Mouse (Mus musculus): ENCODE measurements at regions not wholly inside any gene's neighbourhood (a gene's known extent, or its start where the extent isn't known, plus 50 kb on each side); places are given as distances from the start of the nearest gene placed in this dataset.
A peak's percentile ranks its signal among the peaks of the same experiment; 100 is the strongest.

DNA sequence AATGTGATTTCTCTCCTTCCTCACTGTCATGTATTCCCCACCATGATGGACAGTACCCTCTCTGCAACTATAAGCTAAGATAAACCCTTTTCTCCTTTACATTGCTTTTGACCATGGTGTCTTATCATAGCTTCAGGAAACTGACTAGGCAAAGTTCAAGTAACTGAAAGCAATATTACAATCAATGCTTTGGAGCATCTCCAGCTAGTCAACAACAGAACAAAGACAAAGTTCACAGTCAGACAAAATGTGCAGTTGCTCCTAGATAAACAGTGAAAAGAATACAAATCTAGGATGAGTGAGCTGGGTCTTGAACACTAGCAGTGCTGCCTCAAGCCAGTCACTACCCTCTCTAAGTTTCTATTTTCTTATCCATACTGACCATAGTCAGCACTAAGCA, 100.2 kb upstream of the Dynlrb2 start:
- no peak for TF ChIP-seq CTCF (IDR thresholded peaks at IDR 0.05; ENCODE audit: low read depth, low read length)
- TF ChIP-seq POLR2A (IDR thresholded peaks at IDR 0.05; ENCODE audit: extremely low read depth, insufficient read depth, low read length) = no peak
- peak; percentile 92 for DNase-seq (ENCODE audit: extremely low read depth, low read depth, low spot score)
- peak overlapping the region; percentile 66 for H3K27ac ChIP-seq (replicated peaks; ENCODE audit: insufficient read depth, low read depth, low read length)
- no peaks in the 10 kb centered on the region for H3K36me3 ChIP-seq (ENCODE audit: control insufficient read depth, insufficient read depth, low read length)
- no peaks in the 10 kb centered on the region for H3K27me3 ChIP-seq (ENCODE audit: control insufficient read depth, insufficient read depth, low read length)
- H3K79me2 ChIP-seq (ENCODE audit: control insufficient read depth, insufficient read depth, low read length) = no peaks in the 10 kb centered on the region
- no peak overlapping the region for H3K9ac ChIP-seq (ENCODE audit: low read depth, low read length)
- peaks cover 15% of the 10 kb centered on the region for H3K4me1 ChIP-seq (ENCODE audit: control insufficient read depth, insufficient read depth, low read length)
- H3K4me3 ChIP-seq (ENCODE audit: insufficient read depth, low read depth, low read length) = no peak overlapping the region

- Histone ChIP-seq H3K4me3 (ENCODE audit: insufficient read depth, low read depth, low read length) (no peak overlapping the region), H3K4me1 (ENCODE audit: control insufficient read depth, insufficient read depth, low read length) (peaks cover 21% of the 10 kb centered on the region), H3K36me3 (ENCODE audit: control insufficient read depth, insufficient read depth, low read length) (no peaks in the 10 kb centered on the region), H3K9ac (ENCODE audit: low read depth, low read length) (no peak overlapping the region), H3K79me2 (ENCODE audit: control insufficient read depth, insufficient read depth, low read length) (no peaks in the 10 kb centered on the region), H3K27ac (replicated peaks; ENCODE audit: insufficient read depth, low read depth, low read length) (no peak overlapping the region), H3K27me3 (ENCODE audit: control insufficient read depth, insufficient read depth, low read length) (no peaks in the 10 kb centered on the region)
- TF ChIP-seq CTCF (IDR thresholded peaks at IDR 0.05; ENCODE audit: low read depth, low read length) (no peak), POLR2A (IDR thresholded peaks at IDR 0.05; ENCODE audit: extremely low read depth, insufficient read depth, low read length) (no peak)
- 89% methylated on average over 5 of the region's 5 CpGs for WGBS
- DNase-seq (ENCODE audit: extremely low read depth, low read depth, low spot score) = no peak
Observed at GRCm38 (mm10) chr8:116403366-116403765, 101.4 kb upstream of the Dynlrb2 start.

GRCm38 (mm10) chr8:116399452-116399851, 105.3 kb upstream of the Dynlrb2 start:
- peak overlapping the region; percentile 52 for H3K27ac ChIP-seq (replicated peaks; ENCODE audit: insufficient read depth, low read depth, low read length)
- DNase-seq (ENCODE audit: extremely low read depth, low read depth, low spot score) = peak; percentile 89
- no peaks in the 10 kb centered on the region for H3K79me2 ChIP-seq (ENCODE audit: control insufficient read depth, insufficient read depth, low read length)
- H3K9ac ChIP-seq (ENCODE audit: low read depth, low read length) = no peak overlapping the region
- no peaks in the 10 kb centered on the region for H3K36me3 ChIP-seq (ENCODE audit: control insufficient read depth, insufficient read depth, low read length)
- no peaks in the 10 kb centered on the region for H3K27me3 ChIP-seq (ENCODE audit: control insufficient read depth, insufficient read depth, low read length)
- no peak overlapping the region for H3K4me3 ChIP-seq (ENCODE audit: insufficient read depth, low read depth, low read length)
- TF ChIP-seq CTCF (IDR thresholded peaks at IDR 0.05; ENCODE audit: low read depth, low read length) = no peak
- no peak for TF ChIP-seq POLR2A (IDR thresholded peaks at IDR 0.05; ENCODE audit: extremely low read depth, insufficient read depth, low read length)
- 15% methylated on average over 2 of the region's 2 CpGs for WGBS
- peaks cover 19% of the 10 kb centered on the region for H3K4me1 ChIP-seq (ENCODE audit: control insufficient read depth, insufficient read depth, low read length)

GRCm38 (mm10) chr8:116398565-116399205, 106.1 kb upstream of the Dynlrb2 start:
- Histone ChIP-seq H3K4me1 (ENCODE audit: control insufficient read depth, insufficient read depth, low read length) (peaks cover 12% of the 10 kb centered on the region), H3K27ac (replicated peaks; ENCODE audit: insufficient read depth, low read depth, low read length) (no peak overlapping the region), H3K9ac (ENCODE audit: low read depth, low read length) (no peak overlapping the region), H3K79me2 (ENCODE audit: control insufficient read depth, insufficient read depth, low read length) (no peaks in the 10 kb centered on the region), H3K36me3 (ENCODE audit: control insufficient read depth, insufficient read depth, low read length) (no peaks in the 10 kb centered on the region), H3K4me3 (ENCODE audit: insufficient read depth, low read depth, low read length) (no peak overlapping the region), H3K27me3 (ENCODE audit: control insufficient read depth, insufficient read depth, low read length) (no peaks in the 10 kb centered on the region)
- TF ChIP-seq CTCF (IDR thresholded peaks at IDR 0.05; ENCODE audit: low read depth, low read length) (no peak), POLR2A (IDR thresholded peaks at IDR 0.05; ENCODE audit: extremely low read depth, insufficient read depth, low read length) (no peak)
- no peak for DNase-seq (ENCODE audit: extremely low read depth, low read depth, low spot score)
- 88% methylated on average over 11 of the region's 11 CpGs for WGBS

- WGBS = 95% methylated on average over 23 of the region's 23 CpGs
- TF ChIP-seq CTCF (IDR thresholded peaks at IDR 0.05; ENCODE audit: low read depth, low read length) (no peak), POLR2A (IDR thresholded peaks at IDR 0.05; ENCODE audit: extremely low read depth, insufficient read depth, low read length) (no peak)
Observed at GRCm38 (mm10) chr8:116385193-116385955, 119.4 kb upstream of the Dynlrb2 start.

More at GRCm38 (mm10) chr8:116385193-116385955, 119.4 kb upstream of the Dynlrb2 start:
- Histone ChIP-seq H3K27me3 (ENCODE audit: control insufficient read depth, insufficient read depth, low read length) (no peaks in the 10 kb centered on the region), H3K4me1 (ENCODE audit: control insufficient read depth, insufficient read depth, low read length) (peaks cover 4% of the 10 kb centered on the region; the same call in 1 of the 2 replicates), H3K4me3 (ENCODE audit: insufficient read depth, low read depth, low read length) (no peak overlapping the region), H3K36me3 (ENCODE audit: control insufficient read depth, insufficient read depth, low read length) (no peaks in the 10 kb centered on the region), H3K27ac (replicated peaks; ENCODE audit: insufficient read depth, low read depth, low read length) (no peak overlapping the region), H3K9ac (ENCODE audit: low read depth, low read length) (no peak overlapping the region), H3K79me2 (ENCODE audit: control insufficient read depth, insufficient read depth, low read length) (no peaks in the 10 kb centered on the region)
- no peak for DNase-seq (ENCODE audit: extremely low read depth, low read depth, low spot score)

All from liver, adult 2 months (tissue).